Mouse (Mus musculus) testis, adult 2 months (tissue): ENCODE results near the gene Pax5.

Experiments
- CTCF ChIP-seq: fragments of 200-500 bp; IDR thresholded peaks from 2 replicates; pipeline ENCODE4 v1.5.1; 2012; ENCODE audit warnings: low read depth, mild to moderate bottlenecking, inconsistent platforms, low read length, moderate library complexity; ENCODE audit not compliant: control insufficient read depth, insufficient read depth, insufficient replicate concordance
- POLR2A ChIP-seq: fragments of 200-500 bp; IDR thresholded peaks from 2 replicates; pipeline ENCODE4 v1.6.1; 2012; ENCODE audit warnings: low read depth, mild to moderate bottlenecking, inconsistent platforms, low read length, moderate library complexity; ENCODE audit not compliant: control insufficient read depth

GRCm38 (mm10) chr4:44555576-44555975 is 154.7 kb downstream of the Pax5 start:
- no peak for TF ChIP-seq CTCF
- no peak for TF ChIP-seq POLR2A
